Mouse (Mus musculus): ENCODE results near the gene Il12rb2. TPM values are rescaled to one million over a fixed set of nuclear protein-coding genes. Genes with fewer than 3 reads are reported as not detected.

Il12rb2 gene
- total and polyA plus RNA-seq, 3 experiments = 0.08 TPM; not detected in 2

GRCm38 (mm10) chr6:67298742-67299141, 77.2 kb downstream of the Il12rb2 start:
- dilution Hi-C loops (cut with MboI; ENCODE audit: extremely low pct_ligation_motif_present, extremely low pct_unique_long_range_greater_than_20kb, low sequenced_read_pairs) (no loop called here), in situ Hi-C loops (cut with MboI; ENCODE audit: low pct_ligation_motif_present, low pct_unique_long_range_greater_than_20kb, low sequenced_read_pairs) (no loop called here)
- Histone ChIP-seq H3K36me3 (replicated peaks in 1 of 2; ENCODE audit: control insufficient read depth in 1 of 2, insufficient read depth in 1 of 2, low read length in 1 of 2) (peaks cover 0 to 5% of the 10 kb centered on the region in 2 experiments), H3K27me3 (replicated peaks) (no peaks in the 10 kb centered on the region), H3K9ac (ENCODE audit: insufficient read depth, low read depth) (no peak overlapping the region), H3K4me2 (ENCODE audit: insufficient read depth, low read depth, poor library complexity, severe bottlenecking) (no peak overlapping the region), H3K79me2 (replicated peaks; ENCODE audit: control insufficient read depth, extremely low read depth, insufficient read depth, poor library complexity, severe bottlenecking) (no peaks in the 10 kb centered on the region), H3K4me1 (ENCODE audit: control insufficient read depth in 1 of 2, insufficient read depth in 2 of 2) (no peaks in the 10 kb centered on the region), H3K9me3 (replicated peaks; ENCODE audit: low read length) (no peaks in the 10 kb centered on the region), H3K27ac (ENCODE audit: insufficient read depth, low read depth) (no peak overlapping the region), H3K4me3 (replicated peaks in 1 of 3; ENCODE audit: low read depth in 2 of 3, low read length in 2 of 3, poor library complexity in 1 of 3) (no peak overlapping the region)
- no peak for DNase-seq (ENCODE audit: extremely low read depth)
- no peak for TF ChIP-seq PAX5 (IDR thresholded peaks at IDR 0.05; ENCODE audit: low read length)
- TF ChIP-seq JUND (conservative IDR thresholded peaks at IDR 0.05; ENCODE audit: low read depth, low read length) = no peak
- TF ChIP-seq ZC3H11A (IDR thresholded peaks at IDR 0.05; ENCODE audit: low read depth, low read length) = no peak
- no peak for TF ChIP-seq MAZ (IDR thresholded peaks at IDR 0.05; ENCODE audit: low read depth, low read length)
- TF ChIP-seq KAT2A (IDR thresholded peaks at IDR 0.05; ENCODE audit: insufficient replicate concordance, low read length) = no peak
- TF ChIP-seq MEF2A (IDR thresholded peaks at IDR 0.05; ENCODE audit: borderline replicate concordance, low read depth, low read length) = no peak
- no peak for TF ChIP-seq CTCF (conservative IDR thresholded peaks at IDR 0.05 in 1 of 2, IDR thresholded peaks at IDR 0.05 in 1 of 2; ENCODE audit: low read depth in 2 of 2, low read length in 2 of 2)
- TF ChIP-seq MXI1 (IDR thresholded peaks at IDR 0.05; ENCODE audit: low read depth, low read length) = no peak
- TF ChIP-seq E2F4 (IDR thresholded peaks at IDR 0.05; ENCODE audit: insufficient replicate concordance, low read depth, low read length) = no peak
- no peak for TF ChIP-seq MAX (IDR thresholded peaks at IDR 0.05; ENCODE audit: low read length)
- TF ChIP-seq TBP (conservative IDR thresholded peaks at IDR 0.05; ENCODE audit: low read depth, low read length) = no peak
- TF ChIP-seq EP300 (IDR thresholded peaks at IDR 0.05; ENCODE audit: low read length) = no peak
- no peak for TF ChIP-seq CHD1 (IDR thresholded peaks at IDR 0.05; ENCODE audit: low read depth, low read length)
- TF ChIP-seq GABPA (IDR thresholded peaks at IDR 0.05; ENCODE audit: insufficient replicate concordance, low read depth, low read length) = no peak
- no peak for TF ChIP-seq TCF12 (IDR thresholded peaks at IDR 0.05; ENCODE audit: low read depth, low read length)

DNA sequence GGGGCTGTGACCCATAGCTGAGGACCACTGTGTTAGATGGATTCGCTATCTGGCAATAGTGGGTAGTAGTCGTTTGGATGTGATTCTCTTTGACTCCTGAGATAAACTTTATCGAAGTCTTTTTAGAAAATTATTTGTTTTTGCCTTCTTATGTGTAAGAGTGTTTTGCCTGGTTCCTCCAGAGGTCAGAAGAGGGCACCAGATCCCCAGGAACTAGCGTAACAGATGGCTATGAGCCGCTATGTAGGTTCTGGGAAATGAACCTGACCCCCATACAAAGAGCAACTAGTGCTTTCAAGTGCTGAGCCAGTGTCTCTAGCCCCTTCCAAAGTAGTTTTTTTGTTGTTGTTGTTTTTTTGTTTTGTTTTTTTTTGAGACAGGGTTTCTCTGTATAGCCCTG, 79.9 kb downstream of the Il12rb2 start:
- Histone ChIP-seq H3K27me3 (replicated peaks) (no peaks in the 10 kb centered on the region), H3K4me1 (ENCODE audit: control insufficient read depth in 1 of 2, insufficient read depth in 2 of 2) (no peaks in the 10 kb centered on the region), H3K9ac (ENCODE audit: insufficient read depth, low read depth) (no peak overlapping the region), H3K27ac (ENCODE audit: insufficient read depth, low read depth) (no peak overlapping the region), H3K79me2 (replicated peaks; ENCODE audit: control insufficient read depth, extremely low read depth, insufficient read depth, poor library complexity, severe bottlenecking) (no peaks in the 10 kb centered on the region), H3K4me3 (replicated peaks in 1 of 3; ENCODE audit: low read depth in 2 of 3, low read length in 2 of 3, poor library complexity in 1 of 3) (no peak overlapping the region), H3K4me2 (ENCODE audit: insufficient read depth, low read depth, poor library complexity, severe bottlenecking) (no peak overlapping the region), H3K9me3 (replicated peaks; ENCODE audit: low read length) (no peaks in the 10 kb centered on the region), H3K36me3 (replicated peaks in 1 of 2; ENCODE audit: control insufficient read depth in 1 of 2, insufficient read depth in 1 of 2, low read length in 1 of 2) (peaks cover 0 to 14% of the 10 kb centered on the region in 2 experiments)
- TF ChIP-seq CTCF (conservative IDR thresholded peaks at IDR 0.05 in 1 of 2, IDR thresholded peaks at IDR 0.05 in 1 of 2; ENCODE audit: low read depth in 2 of 2, low read length in 2 of 2) (peak in 1 of 2 experiments; percentile 50; a peak in 2 of 4 replicates), POLR2AphosphoS2 (IDR thresholded peaks at IDR 0.05; ENCODE audit: low read depth, low read length) (no peak), MYC (IDR thresholded peaks at IDR 0.05; ENCODE audit: low read depth, low read length) (no peak), RAD21 (IDR thresholded peaks at IDR 0.05; ENCODE audit: low read depth, low read length) (peak; percentile 40)
- in situ Hi-C loops (cut with MboI; ENCODE audit: low pct_ligation_motif_present, low pct_unique_long_range_greater_than_20kb, low sequenced_read_pairs) (no loop called here), dilution Hi-C loops (cut with MboI; ENCODE audit: extremely low pct_ligation_motif_present, extremely low pct_unique_long_range_greater_than_20kb, low sequenced_read_pairs) (no loop called here)
- DNase-seq (ENCODE audit: extremely low read depth) = no peak

All from CH12.LX (cell line).